Mouse (Mus musculus) right cerebral cortex, adult 2 months (tissue): ENCODE data around the gene Kalrn.

Source experiments
- DNase-seq, 2 experiments: peaks; one replicate each; pipeline ENCODE4 v3.0.0; 2021 to 2022; ENCODE audit warnings: low spot score in 2 of 2

The Kalrn gene

GRCm38 (mm10) chr16:34573151-34573802 lies at the start of gene Kalrn:
Kalrn (minus strand) TSS chr16:34573532.
- DNase-seq = peak; percentile 84 to 85

- no peak for DNase-seq
These were observed 40.7 kb upstream of the Kalrn start for GRCm38 (mm10) chr16:34614021-34614420.

DNA sequence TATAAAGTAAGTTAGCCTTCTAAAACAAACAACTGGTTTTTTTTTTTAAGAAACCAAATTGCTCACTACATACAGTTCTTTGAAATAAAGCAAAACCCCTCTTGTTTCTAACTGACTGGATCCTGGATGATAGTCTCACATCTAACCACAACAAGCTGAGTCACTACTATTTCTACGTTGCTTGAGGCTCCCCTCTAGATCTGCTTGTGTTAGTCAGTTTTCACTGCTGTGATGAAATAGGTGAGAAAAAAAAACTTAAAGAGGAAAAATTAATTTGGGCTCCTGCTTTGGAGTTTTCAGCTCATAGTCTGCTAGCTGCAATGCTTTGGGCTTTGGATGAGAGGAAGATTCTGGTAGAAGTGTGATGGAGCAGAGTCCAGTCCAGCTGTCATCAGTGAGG lies 36.8 kb upstream of the Kalrn start:
- DNase-seq = no peak

DNA sequence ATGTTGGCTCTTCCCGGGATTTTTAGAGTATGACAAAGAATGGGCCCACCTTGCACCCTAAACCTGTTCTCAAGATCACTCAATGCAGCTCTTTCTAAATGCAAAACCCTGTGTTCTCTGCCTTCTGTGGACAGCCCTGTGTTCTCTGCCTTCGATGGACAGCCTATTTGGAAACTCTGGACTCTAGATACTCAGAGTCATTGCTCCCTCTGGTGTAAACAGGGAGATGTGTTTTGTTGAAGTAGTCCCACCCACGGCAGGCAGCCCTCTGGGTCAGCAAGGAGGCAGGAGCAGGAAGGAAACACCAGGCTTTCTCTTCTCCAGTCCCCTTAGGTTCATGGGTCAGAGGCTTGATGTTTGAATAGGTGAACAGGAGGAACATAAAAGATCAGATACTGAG lies 32.3 kb upstream of the Kalrn start:
- DNase-seq = no peak

DNA sequence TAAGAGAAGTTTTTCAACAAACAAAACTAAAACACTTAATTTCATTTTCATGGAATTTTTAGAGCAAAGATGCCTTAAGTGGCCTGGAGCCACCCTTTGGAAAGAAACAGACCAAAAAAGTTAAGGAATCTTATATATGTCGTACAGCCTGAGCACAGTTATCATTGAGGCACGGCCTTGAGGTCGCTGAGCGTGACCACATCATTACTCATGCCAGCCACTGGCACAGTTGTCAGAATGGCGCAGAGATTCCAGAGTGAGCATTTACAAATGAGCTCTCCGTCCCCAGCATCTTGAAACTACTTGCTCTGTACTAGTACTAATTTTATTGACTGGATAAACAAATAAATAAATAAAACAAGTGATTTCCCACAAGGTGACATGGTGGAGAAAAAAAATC lies 30.5 kb upstream of the Kalrn start:
- no peak for DNase-seq

GRCm38 (mm10) chr16:34603076-34603475 lies 29.7 kb upstream of the Kalrn start:
- DNase-seq = no peak

GRCm38 (mm10) chr16:34601954-34602353 lies 28.6 kb upstream of the Kalrn start:
- no peak for DNase-seq

DNA sequence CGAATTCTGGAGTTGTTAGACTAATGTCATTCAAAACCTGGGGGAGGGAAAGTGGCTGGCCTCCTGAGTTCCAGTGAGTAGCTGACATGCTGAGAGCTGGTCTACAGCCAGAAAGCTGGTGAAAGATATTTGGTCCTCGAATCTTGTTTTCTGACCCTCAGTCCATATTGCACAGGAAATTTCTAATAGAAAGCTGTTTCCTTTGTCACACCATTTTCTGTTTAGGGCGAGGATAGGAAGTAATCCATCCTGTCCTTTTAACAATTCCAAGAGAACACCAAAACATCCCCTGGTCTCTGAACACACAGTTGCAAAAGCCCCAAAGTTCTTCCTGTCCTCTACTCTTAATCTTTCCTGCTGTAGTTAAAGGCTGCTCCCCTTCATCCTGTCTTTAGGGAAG lies 22.0 kb upstream of the Kalrn start:
- DNase-seq = no peak

DNA sequence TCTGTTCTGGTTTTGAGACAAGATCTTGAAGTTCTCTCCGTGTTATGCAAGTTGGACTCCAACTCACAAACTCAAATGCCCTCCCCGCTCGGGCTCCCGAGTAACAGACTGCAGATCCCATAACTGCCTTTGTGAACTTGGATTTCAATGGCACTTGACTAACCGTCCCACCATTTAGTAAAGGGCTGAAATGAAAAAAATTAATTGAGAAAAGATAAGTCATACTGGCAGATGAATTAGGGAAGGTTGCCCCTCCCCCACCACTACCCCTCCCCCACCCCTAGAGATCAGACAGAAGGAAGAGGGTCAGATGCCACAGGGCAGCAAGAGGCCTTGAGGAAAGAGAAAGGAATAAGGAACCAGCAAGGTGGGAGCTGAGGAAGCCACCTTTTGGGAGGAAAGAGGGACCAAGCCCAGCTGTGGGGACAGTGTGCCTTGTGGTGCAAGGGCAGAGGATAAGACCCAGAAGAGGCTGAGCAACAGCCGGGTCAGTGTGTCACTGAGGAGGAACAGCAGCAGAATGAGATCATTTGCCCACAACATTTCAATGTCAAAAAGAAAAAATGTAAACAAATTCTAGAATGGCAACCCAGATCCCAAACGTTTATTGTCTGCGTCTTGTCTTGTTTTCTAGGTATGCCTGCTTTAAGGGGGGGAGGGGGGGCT lies 21.4 kb upstream of the Kalrn start:
- no peak for DNase-seq

DNA sequence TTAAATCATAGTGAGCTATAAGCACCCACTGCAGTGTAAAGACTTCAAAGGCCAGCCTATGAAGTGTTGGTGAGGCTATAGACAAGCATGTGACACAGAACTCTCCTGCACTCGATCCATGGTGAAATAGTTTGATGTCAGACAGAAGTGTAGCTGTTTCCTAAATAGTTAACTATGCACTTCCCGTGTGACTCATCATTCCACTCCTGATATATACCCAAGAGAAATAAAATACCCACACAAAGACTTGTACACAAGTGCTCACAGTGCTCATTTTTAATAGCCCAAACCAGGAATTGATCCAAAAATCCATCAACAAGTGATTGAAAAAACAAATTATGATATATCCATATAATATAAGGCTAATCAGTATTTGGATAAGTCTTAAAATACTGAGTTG lies 19.4 kb upstream of the Kalrn start:
- DNase-seq = no peak

- DNase-seq = no peak
These were observed 18.6 kb upstream of the Kalrn start for GRCm38 (mm10) chr16:34591934-34592333.

GRCm38 (mm10) chr16:34579671-34580326 lies 6.5 kb upstream of the Kalrn start:
- no peak for DNase-seq

DNA sequence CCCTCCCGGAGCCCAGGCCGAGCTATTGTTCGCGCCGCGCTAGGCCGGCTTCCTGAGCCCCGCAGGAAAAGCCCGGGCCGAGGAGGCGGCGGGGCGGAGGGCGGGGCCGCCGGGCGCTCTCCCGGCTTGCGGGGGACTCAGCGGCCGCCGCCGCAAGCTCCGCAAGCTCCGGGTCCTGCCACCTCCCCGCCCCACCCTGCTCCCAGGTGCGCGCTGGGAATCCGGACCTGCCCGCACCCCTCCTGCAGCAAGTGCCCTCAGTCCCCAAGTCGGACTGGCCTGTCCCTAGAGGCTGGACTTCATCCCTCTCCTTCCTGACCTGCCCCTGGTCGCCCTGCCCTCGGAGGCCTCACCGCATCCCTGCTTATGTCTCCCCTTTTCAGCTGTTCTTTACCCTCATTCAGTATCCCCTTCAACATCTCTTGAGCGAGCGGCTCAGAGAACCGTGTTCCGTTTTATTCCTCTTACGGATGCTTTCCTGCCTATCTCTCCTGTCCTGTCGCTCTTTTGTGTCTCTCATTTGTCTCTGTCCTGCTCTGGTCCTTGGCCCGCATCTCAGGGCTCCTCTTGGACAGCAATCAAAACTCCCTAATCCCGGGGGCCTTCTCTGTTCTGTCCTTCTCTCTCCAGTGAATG lies 642 bp upstream of the Kalrn start:
- peak in 1 of 2 experiments; percentile 41 for DNase-seq

- DNase-seq = peak; percentile 42 to 52
These were observed 754 bp downstream of the Kalrn start for GRCm38 (mm10) chr16:34572406-34573150.

DNA sequence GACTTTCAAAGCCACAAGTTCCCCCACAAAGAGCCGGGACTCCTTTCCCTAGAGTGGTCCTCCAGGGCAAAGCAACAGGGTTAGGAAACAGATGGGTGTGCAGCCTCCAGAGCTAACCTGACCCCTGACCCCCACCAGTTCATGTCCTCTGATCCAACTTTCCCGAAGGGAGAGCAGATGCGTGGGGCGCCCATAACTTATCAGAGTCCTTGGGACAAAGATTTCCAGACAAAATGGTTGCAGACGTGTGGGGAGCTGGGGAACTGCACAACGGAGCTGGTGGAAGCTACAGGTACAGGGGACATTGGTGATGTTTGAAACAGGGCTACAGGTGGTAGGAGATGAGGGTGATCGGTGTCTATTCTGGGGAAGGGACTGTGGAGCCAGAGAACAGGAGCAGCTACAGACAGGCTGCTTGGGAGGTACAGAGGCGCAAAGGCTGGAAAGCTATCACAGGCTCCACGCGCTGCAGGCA lies 1.4 kb downstream of the Kalrn start:
- DNase-seq = no peak

DNA sequence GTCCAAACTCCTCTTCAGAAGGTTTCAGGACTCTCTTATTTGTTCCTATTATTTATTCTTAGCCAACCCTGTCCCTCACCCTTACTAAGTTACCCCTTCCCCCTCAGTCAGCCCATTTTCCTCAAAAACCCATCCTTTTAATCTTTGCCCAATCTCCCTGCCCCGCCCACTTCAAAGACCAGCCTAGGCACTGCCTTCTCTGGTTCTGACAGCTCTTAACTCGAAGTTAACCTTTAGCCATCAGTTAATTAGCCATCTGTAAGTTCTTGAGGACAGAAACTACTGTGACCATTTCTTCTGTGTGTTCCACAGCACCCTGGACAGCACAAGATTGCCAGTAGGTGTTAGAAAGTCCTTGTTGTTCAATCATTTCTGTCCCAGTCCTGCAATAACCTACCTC lies 3.4 kb downstream of the Kalrn start:
- no peak for DNase-seq

DNA sequence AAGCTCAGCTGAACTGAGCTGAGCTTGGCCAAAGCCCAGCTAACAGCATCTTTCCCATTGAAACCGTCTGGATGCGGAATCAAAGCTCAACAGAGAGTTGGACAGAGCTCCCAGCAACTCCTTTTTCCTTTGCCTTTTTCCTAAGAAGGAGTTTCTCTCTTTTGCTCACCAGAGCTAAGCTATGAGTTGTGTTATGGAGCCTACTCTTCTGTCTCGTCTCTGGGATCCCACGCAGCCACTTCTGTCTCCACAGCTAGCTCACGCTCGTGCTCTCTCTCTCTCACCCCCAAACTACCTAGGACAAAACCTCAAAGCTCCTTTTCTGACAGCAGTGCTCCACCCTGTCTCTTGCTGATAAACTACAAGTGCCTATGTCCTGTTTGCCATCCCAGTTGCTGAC lies 4.5 kb downstream of the Kalrn start:
- peak in 1 of 2 experiments; percentile 42 for DNase-seq

- DNase-seq = peak in 1 of 2 experiments; percentile 56
These were observed 9.6 kb downstream of the Kalrn start for GRCm38 (mm10) chr16:34563593-34564280.

- DNase-seq = peak in 1 of 2 experiments; percentile 3
These were observed 11.6 kb downstream of the Kalrn start for GRCm38 (mm10) chr16:34561734-34562135.

DNA sequence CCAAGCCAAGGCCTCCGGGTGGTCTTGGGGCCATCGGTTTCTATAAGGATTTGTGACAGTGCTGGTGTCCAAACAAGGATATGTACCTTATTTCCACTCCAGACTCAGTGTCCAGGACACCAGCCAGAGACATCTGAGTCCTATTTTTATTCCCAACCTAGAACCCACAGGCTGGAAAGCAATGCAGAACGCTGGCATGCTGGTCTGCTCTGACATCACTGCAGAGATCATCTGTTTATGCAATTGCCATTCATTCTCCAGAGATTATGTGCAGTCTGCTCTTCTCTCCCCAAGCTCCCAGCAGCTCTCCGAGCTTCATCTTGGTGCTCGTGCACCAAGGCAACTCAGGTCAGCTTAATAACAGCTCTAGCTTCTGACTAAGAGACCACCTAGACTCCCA lies 12.5 kb downstream of the Kalrn start:
- peak; percentile 46 to 63 for DNase-seq

DNA sequence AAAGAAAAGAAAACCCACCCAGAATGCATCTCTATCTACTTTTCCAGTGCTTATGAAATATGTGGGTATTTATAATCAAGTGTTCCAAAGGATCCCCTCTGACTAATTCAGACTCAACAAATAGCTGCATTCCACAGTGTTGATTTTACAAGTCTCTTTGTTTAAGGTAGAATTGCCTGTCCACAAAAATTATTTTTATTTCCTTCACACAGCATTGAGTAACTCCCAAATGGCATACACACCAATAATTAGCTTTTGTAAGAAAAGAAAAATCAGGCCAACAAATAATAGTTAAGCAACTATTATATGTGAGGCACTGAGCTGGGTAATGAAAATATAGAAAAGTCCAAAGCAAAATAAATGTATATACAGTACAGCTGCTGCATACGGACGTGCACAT lies 12.9 kb downstream of the Kalrn start:
- DNase-seq = no peak
